Mouse (Mus musculus): Measurements from ENCODE around the gene Rab40c. TPM values are rescaled to one million over a fixed set of nuclear protein-coding genes. Genes with fewer than 3 reads are reported as not detected.

Rab40c gene
- total RNA-seq, 1 experiment from 2014 or later = 7.0 TPM

- ATAC-seq (replicated peaks; ENCODE audit: low read depth, poor library complexity, severe bottlenecking) = peak; percentile 98
Observed at GRCm38 (mm10) chr17:25860832-25861703, 58.5 kb downstream of the Rab40c start, which contains the start of gene Wdr90. TSS of gene Wdr90 (minus strand) at chr17:25861501.

GRCm38 (mm10) chr17:25860229-25860628 is 59.3 kb downstream of the Rab40c start:
- no peak for ATAC-seq (replicated peaks; ENCODE audit: low read depth, poor library complexity, severe bottlenecking)

- peak; percentile 98 for ATAC-seq (replicated peaks; ENCODE audit: low read depth, poor library complexity, severe bottlenecking)
Observed at GRCm38 (mm10) chr17:25844396-25844901, 75.1 kb downstream of the Rab40c start, which contains the start of gene Rhot2. TSS of gene Rhot2 (minus strand) at chr17:25844851.

DNA sequence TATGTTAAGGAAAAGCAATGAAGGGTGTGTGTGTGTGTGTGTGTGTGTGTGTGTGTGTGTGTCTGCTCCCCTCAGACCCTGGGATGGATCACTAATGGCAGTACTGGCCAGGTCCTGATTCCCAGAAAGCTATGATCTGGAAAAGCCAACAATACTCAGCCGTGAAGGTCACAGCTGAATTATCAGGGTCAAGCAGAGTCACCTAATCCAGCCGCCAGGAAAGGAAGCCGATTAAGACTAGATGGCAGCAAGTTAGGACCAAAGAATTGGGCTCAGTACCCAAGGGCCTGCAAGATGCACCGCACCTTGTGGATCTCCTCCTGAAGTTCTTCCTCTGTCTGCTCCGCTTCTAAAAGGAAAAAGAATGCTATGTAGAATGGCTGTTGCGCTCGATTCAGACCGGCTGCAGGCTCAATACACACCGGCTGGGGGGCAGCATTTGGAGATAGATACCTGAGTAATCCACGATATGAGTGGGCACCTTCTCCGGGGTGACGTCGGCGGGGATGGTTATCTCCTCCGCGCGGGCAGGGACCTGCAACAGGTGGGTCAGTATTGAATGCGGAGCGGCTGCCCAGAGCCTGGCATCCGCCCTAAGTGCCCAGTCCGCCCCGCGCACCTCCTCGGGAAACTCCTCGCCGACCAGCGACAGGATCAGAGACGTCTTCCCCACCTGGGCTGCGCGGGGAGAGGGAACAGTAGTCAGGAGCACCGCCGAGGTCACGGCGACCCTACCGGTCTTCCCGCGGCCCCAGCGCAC is 75.7 kb downstream of the Rab40c start:
- no peak; the same call in 1 of the 2 replicates for ATAC-seq (replicated peaks; ENCODE audit: low read depth, poor library complexity, severe bottlenecking)

DNA sequence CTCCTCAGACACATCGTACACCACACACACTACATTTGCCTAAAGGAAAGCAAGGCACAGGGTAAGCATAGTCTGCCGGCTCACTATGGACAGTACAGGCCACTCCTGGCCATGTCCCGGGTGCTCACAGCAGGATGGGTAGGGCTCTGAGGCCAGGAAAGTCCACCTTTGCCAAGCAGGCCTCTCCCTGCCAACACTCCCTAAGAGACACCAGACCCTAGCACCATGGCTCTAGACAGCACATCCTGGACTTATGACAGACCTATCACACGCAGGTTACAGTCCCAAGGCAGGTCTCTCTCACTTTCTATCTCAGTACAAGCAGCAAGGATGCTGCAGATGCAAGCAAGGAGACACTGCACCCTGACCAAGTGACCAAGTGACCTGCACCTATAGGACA is 76.4 kb downstream of the Rab40c start:
- no peak for ATAC-seq (replicated peaks; ENCODE audit: low read depth, poor library complexity, severe bottlenecking)

DNA sequence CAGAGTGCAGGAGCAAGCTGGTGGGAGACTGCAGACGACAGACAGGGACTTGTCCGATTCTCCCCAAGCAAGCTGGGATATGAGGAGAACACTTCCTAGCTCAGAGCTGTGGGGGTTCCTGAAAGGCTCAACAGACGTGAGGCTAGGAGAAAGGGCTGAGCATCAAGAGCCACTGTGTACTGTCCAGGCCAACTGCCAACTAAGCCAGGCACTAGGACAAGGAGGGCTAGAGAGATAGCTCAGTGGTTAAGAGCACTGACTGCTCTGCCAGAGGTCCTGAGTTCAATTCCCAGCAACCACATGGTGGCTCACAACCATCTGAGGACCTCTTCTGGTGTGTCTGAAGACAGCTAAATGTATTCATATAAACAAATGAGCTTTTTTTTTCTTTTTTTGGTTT is 77.0 kb downstream of the Rab40c start:
- no peak for ATAC-seq (replicated peaks; ENCODE audit: low read depth, poor library complexity, severe bottlenecking)

- no peak for ATAC-seq (replicated peaks; ENCODE audit: low read depth, poor library complexity, severe bottlenecking)
Observed at GRCm38 (mm10) chr17:25841117-25841880, 78.2 kb downstream of the Rab40c start, which contains the start of gene Gm20683. TSS of gene Gm20683 (minus strand) at chr17:25841763.

GRCm38 (mm10) chr17:25840519-25840918 is 79.0 kb downstream of the Rab40c start:
- ATAC-seq (replicated peaks; ENCODE audit: low read depth, poor library complexity, severe bottlenecking) = no peak

DNA sequence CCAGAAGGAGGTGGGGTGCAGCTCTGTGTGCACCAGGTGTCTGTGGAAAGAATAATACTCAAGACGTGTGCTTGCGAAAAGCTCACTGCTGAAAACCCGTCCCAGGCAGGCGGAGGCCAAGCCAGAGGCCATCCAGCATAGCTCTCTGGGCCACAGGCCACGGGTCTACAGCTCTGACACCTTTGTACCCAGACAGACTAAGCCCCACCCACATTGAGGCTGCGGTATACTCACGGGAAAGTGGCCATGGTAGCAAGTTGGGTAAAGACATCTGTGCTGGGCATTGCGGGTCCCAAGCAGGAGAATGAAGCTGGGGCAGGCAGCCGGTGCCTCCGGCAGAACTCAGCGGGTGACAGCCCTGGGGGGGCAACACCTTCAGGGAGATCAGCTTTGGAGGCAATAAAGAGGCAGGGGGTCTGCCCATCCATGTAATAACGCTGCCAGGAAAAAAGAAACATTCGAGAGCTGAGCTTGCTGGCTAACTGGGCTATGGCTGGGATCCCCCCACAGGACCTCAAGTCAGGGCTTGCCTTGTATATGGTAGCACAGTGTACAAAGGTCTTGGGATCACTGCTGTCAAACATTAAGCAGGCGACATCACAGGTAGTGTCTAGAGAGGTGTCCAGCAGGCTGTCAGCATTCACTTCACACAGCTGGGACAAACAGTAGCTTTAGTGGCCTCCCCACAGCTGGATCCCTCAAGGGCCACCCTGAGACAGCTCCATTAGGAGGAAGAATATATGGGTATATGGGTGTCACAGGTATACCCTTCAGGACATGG is 79.9 kb downstream of the Rab40c start:
- ATAC-seq (replicated peaks; ENCODE audit: low read depth, poor library complexity, severe bottlenecking) = no peak

- no peak for ATAC-seq (replicated peaks; ENCODE audit: low read depth, poor library complexity, severe bottlenecking)
Observed at GRCm38 (mm10) chr17:25838904-25839303, 80.6 kb downstream of the Rab40c start.

DNA sequence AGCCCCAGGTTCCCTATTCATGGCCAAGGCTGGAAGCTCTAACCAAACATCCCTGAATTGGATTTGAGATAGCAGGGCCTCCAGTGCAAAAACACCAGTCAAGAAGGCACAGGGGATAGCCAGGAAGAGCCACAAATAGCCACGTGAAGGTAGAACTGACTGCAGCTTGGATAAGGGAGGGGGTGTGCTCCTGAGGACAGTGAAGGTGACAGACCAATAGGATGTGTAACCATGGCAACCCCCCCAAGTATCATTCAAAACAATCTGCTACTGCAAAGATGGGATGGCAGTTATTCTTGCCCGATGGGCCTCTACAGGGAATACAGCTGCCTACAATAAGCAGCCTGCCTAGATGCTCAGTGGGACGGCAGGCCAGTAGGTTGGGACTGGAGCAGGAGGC is 82.0 kb downstream of the Rab40c start:
- ATAC-seq (replicated peaks; ENCODE audit: low read depth, poor library complexity, severe bottlenecking) = no peak

- ATAC-seq (replicated peaks; ENCODE audit: low read depth, poor library complexity, severe bottlenecking) = peak; percentile 17; the same call in 1 of the 2 replicates
Observed at GRCm38 (mm10) chr17:25837076-25837410, 82.5 kb downstream of the Rab40c start, which contains the start of gene Rhbdl1. TSS of gene Rhbdl1 (minus strand) at chr17:25837295.

- no peak for ATAC-seq (replicated peaks; ENCODE audit: low read depth, poor library complexity, severe bottlenecking)
Observed at GRCm38 (mm10) chr17:25836397-25837075, 83.0 kb downstream of the Rab40c start.

- no peak for ATAC-seq (replicated peaks; ENCODE audit: low read depth, poor library complexity, severe bottlenecking)
Observed at GRCm38 (mm10) chr17:25835816-25836215, 83.7 kb downstream of the Rab40c start.

DNA sequence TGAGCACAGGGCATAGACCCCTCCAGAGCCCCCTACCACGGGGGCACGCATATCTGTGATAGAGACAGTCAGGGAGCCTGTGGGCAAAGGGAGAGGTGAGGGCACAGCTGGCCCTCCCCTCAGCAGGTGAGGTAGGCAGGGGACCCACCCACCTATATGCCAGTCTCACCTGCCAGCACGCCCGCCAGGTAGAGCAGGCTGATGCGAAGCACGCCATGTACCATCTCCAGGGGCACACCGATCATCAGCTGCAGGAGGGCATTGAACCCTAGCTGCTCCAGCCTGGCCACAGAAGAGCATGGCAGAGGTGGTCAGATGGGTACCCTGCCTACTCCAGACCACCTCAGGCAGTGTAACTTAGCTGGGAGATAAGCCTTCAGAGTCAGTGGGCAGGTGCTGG is 84.2 kb downstream of the Rab40c start:
- ATAC-seq (replicated peaks; ENCODE audit: low read depth, poor library complexity, severe bottlenecking) = no peak

- ATAC-seq (replicated peaks; ENCODE audit: low read depth, poor library complexity, severe bottlenecking) = no peak
Observed at GRCm38 (mm10) chr17:25834595-25835222, 84.8 kb downstream of the Rab40c start.

GRCm38 (mm10) chr17:25833961-25834594 is 85.4 kb downstream of the Rab40c start:
- ATAC-seq (replicated peaks; ENCODE audit: low read depth, poor library complexity, severe bottlenecking) = no peak

DNA sequence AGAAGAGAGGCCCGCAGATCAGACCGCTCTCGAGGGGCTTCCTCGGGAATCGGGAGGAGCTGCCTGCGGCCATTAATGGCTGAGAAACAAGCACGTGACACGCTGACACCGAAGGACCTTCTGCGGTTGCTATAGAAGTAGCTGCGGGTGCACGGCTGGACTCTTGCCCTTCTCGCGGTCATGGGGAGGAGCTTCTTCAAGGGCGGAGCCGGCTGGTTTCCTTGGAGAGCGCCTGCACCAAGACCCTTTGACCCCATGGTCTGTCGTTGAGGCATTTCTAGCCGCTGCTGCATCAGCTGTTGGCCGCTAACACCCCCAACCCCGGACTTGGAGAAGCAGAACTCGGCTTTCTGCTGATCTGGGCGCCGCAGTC is 86.2 kb downstream of the Rab40c start, which contains the start of gene Stub1:
Stub1 (minus strand) TSS at position 114 of the 373 bp plus-strand sequence.
- peak; percentile 36 for ATAC-seq (replicated peaks; ENCODE audit: low read depth, poor library complexity, severe bottlenecking)

Measured in common myeloid progenitor, adult 5-6 weeks (primary cell).